Mouse (Mus musculus) kidney, embryonic 14.5 days (tissue): ENCODE measurements around the gene Psph. TPM values are rescaled to one million over a fixed set of nuclear protein-coding genes. Genes with fewer than 3 reads are reported as not detected.

Source experiments
- ATAC-seq: fragments of 200-750 bp; cut with Nextera tagmentation; 2 replicates; pipeline ENCODE4 v1.8.0; 2017; ENCODE audit warnings: moderate number of reproducible peaks, mild to moderate bottlenecking, moderate TSS enrichment, moderate library complexity; ENCODE audit not compliant: low FRiP score, low TSS enrichment
- H3K27ac ChIP-seq: fragments of 300-500 bp; sonication (generic); 2 replicates; pipeline ENCODE4 v1.5.1; 2014; ENCODE audit warnings: low read depth, mild to moderate bottlenecking, low read length, moderate library complexity, mixed read lengths
- H3K27me3 ChIP-seq: fragments of 300-500 bp; sonication (generic); 2 replicates; pipeline ENCODE4 v1.6.1; 2014; ENCODE audit warnings: mild to moderate bottlenecking, low read length; ENCODE audit not compliant: control insufficient read depth, insufficient read depth
- H3K36me3 ChIP-seq: fragments of 300-500 bp; sonication (generic); 2 replicates; pipeline ENCODE4 v1.6.1; 2014; ENCODE audit warnings: low read length, mixed read lengths; ENCODE audit not compliant: control insufficient read depth, insufficient read depth
- H3K4me1 ChIP-seq: fragments of 300-500 bp; sonication (generic); 2 replicates; pipeline ENCODE4 v1.6.1; 2014; ENCODE audit warnings: low read length, mixed read lengths; ENCODE audit not compliant: control insufficient read depth, insufficient read depth
- H3K4me2 ChIP-seq: fragments of 300-500 bp; sonication (generic); replicated peaks from 2 replicates; pipeline ENCODE4 v1.6.1; 2014; ENCODE audit warnings: low read depth, mild to moderate bottlenecking, low read length
- H3K4me3 ChIP-seq: fragments of 300-500 bp; sonication (generic); 2 replicates; pipeline ENCODE4 v1.5.1; 2014; ENCODE audit warnings: mild to moderate bottlenecking, low read length
- H3K9ac ChIP-seq: fragments of 300-500 bp; sonication (generic); 2 replicates; pipeline ENCODE4 v1.6.1; 2014; ENCODE audit warnings: low read depth, mild to moderate bottlenecking, low read length, moderate library complexity
- H3K9me3 ChIP-seq: fragments of 300-500 bp; sonication (generic); 2 replicates; pipeline ENCODE4 v1.6.1; 2016; ENCODE audit warnings: low read length; ENCODE audit not compliant: control insufficient read depth
- WGBS: fragments of 180-500 bp; shearing (Covaris S2); extraction: QIAGEN DNeasy Blood & Tissue Kit; methylation state at CpG from one replicate; pipeline ENCODE4 v1.1.7; 2014; 5-methylcytosine and 5-hydroxymethylcytosine counted together
- polyA plus RNA-seq: library from polyadenylated mRNA; unstranded; fragments of >200 nt; fragmentation: Nextera tagmentation; extraction: Ambion mirVana; gene quantifications from 2 replicates; pipeline ENCODE4 v1.2.1, GENCODE M21; 2014

Psph gene
- polyA plus RNA-seq, 1 experiment from 2014 or later: 61.9 TPM

DNA sequence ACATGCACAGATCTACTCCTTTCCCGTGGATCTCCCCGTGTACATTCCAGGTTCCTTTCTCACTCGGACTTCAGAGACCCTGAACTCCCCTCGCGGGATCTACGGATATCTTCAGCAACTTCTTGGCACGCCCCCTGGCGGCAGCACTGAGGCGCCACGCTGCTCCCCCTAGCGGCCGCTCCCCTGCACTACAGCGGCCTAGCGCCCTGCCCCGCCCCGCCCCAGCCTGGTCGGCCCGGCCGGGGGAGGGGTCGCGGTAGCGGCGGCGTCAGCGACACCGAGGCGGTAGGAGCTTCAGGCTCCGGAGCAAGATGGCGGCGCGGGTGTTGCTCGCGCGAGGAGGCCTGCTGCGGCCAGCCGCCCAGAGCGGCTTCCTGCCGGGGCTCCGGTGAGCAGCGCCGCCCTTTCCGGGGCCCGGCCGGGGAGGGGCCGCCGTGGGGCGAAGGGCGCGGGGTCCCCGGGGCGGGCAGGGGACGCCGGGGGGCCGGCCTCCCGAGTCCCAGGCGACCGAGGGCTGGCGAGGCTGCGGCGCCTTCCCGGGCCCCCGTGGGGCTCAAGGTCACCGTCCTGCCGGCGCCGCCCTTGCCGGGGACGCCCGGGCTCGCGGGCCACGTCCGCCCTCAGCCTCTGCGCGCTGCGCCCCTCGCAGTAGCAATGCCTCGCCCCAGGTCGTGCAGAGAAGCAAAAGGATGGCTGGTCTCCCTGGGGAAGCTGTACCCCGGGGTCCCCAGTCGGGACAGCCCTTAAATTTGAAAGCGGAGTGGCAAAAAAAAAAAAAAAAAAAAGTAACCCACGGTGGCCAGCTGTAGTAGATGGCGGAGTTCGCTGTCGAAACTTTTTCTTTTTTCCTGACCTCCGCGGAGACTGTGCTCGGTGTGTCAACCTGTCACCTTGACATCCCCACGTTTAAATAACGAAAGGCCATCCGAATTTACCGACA, 62.1 kb downstream of the Psph start, which contains the start of gene Nipsnap2:
TSS of gene Nipsnap2 (plus strand) at position 230 of the 940 bp plus-strand sequence.
- Histone ChIP-seq H3K4me2 (peak within 1 kb of the TSS; percentile 42), H3K27ac (peak within 1 kb of the TSS; percentile 95), H3K9me3 (no peaks in the 10 kb centered on the region), H3K4me3 (peak within 1 kb of the TSS; percentile 71), H3K9ac (peak within 1 kb of the TSS; percentile 94), H3K4me1 (peaks cover 23% of the 10 kb centered on the region), H3K27me3 (no peaks in the 10 kb centered on the region), H3K36me3 (no peaks in the 10 kb centered on the region)
- ATAC-seq: peak; percentile 93
- WGBS: 1% methylated on average over 66 of the region's 93 CpGs

DNA sequence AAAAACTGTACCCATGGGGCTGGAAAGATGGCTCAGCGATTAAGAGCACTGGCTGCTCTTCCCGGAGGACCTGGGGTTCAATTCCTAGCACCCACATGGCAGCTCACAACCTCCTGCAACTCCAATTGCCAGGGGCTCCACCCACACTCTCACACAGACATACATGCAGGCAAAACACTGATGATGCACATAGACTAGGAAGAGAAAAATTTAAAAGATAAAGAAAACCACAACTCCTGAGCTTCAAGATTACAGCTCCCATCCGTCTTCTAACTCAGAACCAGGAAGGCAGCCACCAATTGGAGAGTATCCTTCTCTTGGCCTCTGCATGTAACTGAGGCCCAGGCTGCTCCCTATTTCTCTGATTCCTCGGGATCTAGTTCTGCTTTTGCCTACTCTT, 63.0 kb downstream of the Psph start:
- Histone ChIP-seq H3K36me3 (no peaks in the 10 kb centered on the region; the same call in 1 of the 2 replicates), H3K4me3 (peak overlapping the region; percentile 71), H3K27ac (peak overlapping the region; percentile 95), H3K9ac (peak overlapping the region; percentile 94; the same call in 1 of the 2 replicates), H3K9me3 (no peaks in the 10 kb centered on the region), H3K4me2 (peak overlapping the region; percentile 42), H3K27me3 (no peaks in the 10 kb centered on the region), H3K4me1 (peaks cover 14% of the 10 kb centered on the region)
- no peak for ATAC-seq
- 51% methylated on average over 4 of the region's 4 CpGs for whole genome bisulfite sequencing

DNA sequence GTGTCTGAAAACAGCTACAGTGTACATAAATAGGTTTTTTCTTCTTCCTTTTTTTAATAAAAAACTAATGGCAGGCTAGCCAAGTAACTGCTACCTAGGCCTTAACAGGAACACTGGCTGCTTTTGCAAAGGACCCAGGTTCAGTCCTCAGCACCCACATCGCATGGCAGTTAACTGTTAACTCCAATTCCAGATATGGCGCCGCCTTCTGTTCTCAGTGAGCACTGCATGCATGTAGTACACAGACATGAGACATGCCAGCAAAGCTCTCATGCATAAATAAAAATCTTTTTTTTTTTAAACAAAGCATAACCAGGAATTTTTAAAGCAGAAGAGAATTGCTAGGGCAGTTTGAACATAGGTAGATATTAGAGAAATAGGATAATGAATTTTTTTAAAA, 67.1 kb downstream of the Psph start:
- Histone ChIP-seq H3K9ac (no peak overlapping the region), H3K27me3 (no peaks in the 10 kb centered on the region), H3K4me1 (peaks cover 9% of the 10 kb centered on the region; the same call in 1 of the 2 replicates), H3K36me3 (peaks cover 28% of the 10 kb centered on the region), H3K9me3 (no peaks in the 10 kb centered on the region), H3K4me3 (no peak overlapping the region), H3K4me2 (no peak overlapping the region), H3K27ac (no peak overlapping the region)
- no peak for ATAC-seq
- 86% methylated on average over 3 of the region's 3 CpGs for WGBS

DNA sequence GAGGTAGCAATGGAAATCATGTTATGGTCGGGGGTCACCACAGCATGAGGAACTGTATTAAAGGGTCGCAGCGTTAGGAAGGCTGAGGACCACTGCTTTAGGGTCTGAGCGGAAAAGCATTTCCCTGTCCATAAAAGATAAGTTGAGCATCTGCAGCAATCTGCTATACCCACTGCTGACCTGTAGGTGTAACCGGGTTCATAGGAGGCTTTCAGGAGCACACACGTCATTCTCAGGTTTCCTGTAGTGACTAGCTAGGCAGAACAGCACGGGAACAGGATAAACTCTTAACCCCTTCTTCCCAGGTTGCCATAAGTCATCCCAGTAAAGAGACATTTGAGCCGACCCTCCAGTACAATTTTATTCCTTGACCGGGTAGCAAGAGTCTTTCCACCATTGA, 70.2 kb downstream of the Psph start:
- H3K9me3 ChIP-seq: no peaks in the 10 kb centered on the region
- H3K36me3 ChIP-seq: peaks cover 28% of the 10 kb centered on the region
- ATAC-seq: no peak
- no peak overlapping the region for H3K4me3 ChIP-seq
- no peak overlapping the region for H3K9ac ChIP-seq
- 72% methylated on average over 9 of the region's 9 CpGs for WGBS
- H3K27me3 ChIP-seq: no peaks in the 10 kb centered on the region
- H3K4me2 ChIP-seq: no peak overlapping the region
- H3K27ac ChIP-seq: no peak overlapping the region
- H3K4me1 ChIP-seq: peaks cover 2% of the 10 kb centered on the region; the same call in 1 of the 2 replicates

Other genes with a start within 250 kb of the Psph start
- gene Mmp17, start 203.3 kb downstream of the Psph start, polyA plus RNA-seq: 2.0 TPM in 2 replicates
- gene Zfp11, start 117.3 kb downstream of the Psph start, polyA plus RNA-seq: 4.9 and 5.7 TPM in 2 replicates
- gene Sept14, start 78.9 kb downstream of the Psph start, polyA plus RNA-seq: not detected in 2 replicates
- 201 and 234 TPM in 2 replicates for gene Mrps17, start 72.0 kb downstream of the Psph start, polyA plus RNA-seq
- 117 and 137 TPM in 2 replicates for gene Nipsnap2, start 62.4 kb downstream of the Psph start, polyA plus RNA-seq
- 49.0 and 58.7 TPM in 2 replicates for gene Sumf2, start 59.5 kb upstream of the Psph start, polyA plus RNA-seq
- gene Chchd2, start 100.0 kb upstream of the Psph start, polyA plus RNA-seq: 1,010 and 1,332 TPM in 2 replicates
- gene Zbed5, start 108.3 kb upstream of the Psph start, polyA plus RNA-seq: 8.0 and 8.7 TPM in 2 replicates
- gene Phkg1, start 111.1 kb upstream of the Psph start, polyA plus RNA-seq: 0.15 and 0.21 TPM in 2 replicates
- 3.4 and 3.5 TPM in 2 replicates for gene Nupr1l, start 121.1 kb upstream of the Psph start, polyA plus RNA-seq
- 20.7 and 24.6 TPM in 2 replicates for gene Vkorc1l1, start 154.5 kb upstream of the Psph start, polyA plus RNA-seq
- 49.8 and 58.7 TPM in 2 replicates for gene Gusb, start 215.6 kb upstream of the Psph start, polyA plus RNA-seq
- 40.3 and 46.4 TPM in 2 replicates for gene Asl, start 241.8 kb upstream of the Psph start, polyA plus RNA-seq
- 24.5 and 31.2 TPM in 2 replicates for gene Crcp, start 241.8 kb upstream of the Psph start, polyA plus RNA-seq